Comparison of ENCODE assay signal across 8 mouse cellular contexts in genomic region chr6:145250185-145250791, GRCm38 (mm10). TPM values are rescaled to one million over a fixed set of nuclear protein-coding genes. Genes with fewer than 3 reads are reported as not detected.
DNase-seq lines count a peak whose midpoint lies in the region; ATAC-seq and TF ChIP-seq lines count a peak whose summit lies in the region.

Gene Kras, minus strand, starts transcription at chr6:145250239.

- WGBS in hindbrain, postnatal 0 days = under 1% methylated on average over 49 of the region's 83 CpGs

- peak within 1 kb of the TSS; percentile 82 for H3K4me3 ChIP-seq in gastrocnemius, adult 2 months
- peak within 1 kb of the TSS; percentile 95 for H3K4me3 ChIP-seq in hindbrain, postnatal 0 days (ENCODE audit: low read length)
- H3K4me3 ChIP-seq in left cerebral cortex, adult 2 months = peak within 1 kb of the TSS; percentile 87

- H3K27ac ChIP-seq in gastrocnemius, adult 2 months = peak within 1 kb of the TSS; percentile 87
- H3K27ac ChIP-seq in hindbrain, postnatal 0 days = peak within 1 kb of the TSS; percentile 86
- peak within 1 kb of the TSS; percentile 88 for H3K27ac ChIP-seq in left cerebral cortex, adult 2 months

- peak within 1 kb of the TSS; percentile 94 for H3K9ac ChIP-seq in hindbrain, postnatal 0 days (replicated peaks; ENCODE audit: low read length)

- intact Hi-C loops in gastrocnemius, adult 2 months (cut with DNase I) = loop anchor here (5.0 kb wide), 1 partner anchor 47 kb away; no protein-coding TSS in a partner anchor
- intact Hi-C loops in left cerebral cortex, adult 2 months (cut with DNase I) = loop anchor here (1.0 to 2.0 kb wide), 3 partner anchors 39 to 92 kb away; partner anchors contain the start of genes Casc1 and Etfrf1

- peak within 1 kb of the TSS; percentile 71 for H3K4me2 ChIP-seq in hindbrain, postnatal 0 days (ENCODE audit: low read depth, low read length)

- no peaks in the 10 kb centered on the region for H3K9me3 ChIP-seq in hindbrain, postnatal 0 days (ENCODE audit: low read length)

- H3K36me3 ChIP-seq in hindbrain, postnatal 0 days (ENCODE audit: insufficient read depth, low read length) = no peaks in the 10 kb centered on the region

- no peak for TF ChIP-seq CTCF in gastrocnemius, adult 2 months (IDR thresholded peaks at IDR 0.05)
- no peak for TF ChIP-seq CTCF in hindbrain, postnatal 0 days (IDR thresholded peaks at IDR 0.05; ENCODE audit: low read depth)
- no peak; the same call in 1 of the 2 replicates for TF ChIP-seq CTCF in left cerebral cortex, adult 2 months (IDR thresholded peaks at IDR 0.05)

- peak; percentile 92 for ATAC-seq in hindbrain, postnatal 0 days
- peak; percentile 87 for ATAC-seq in megakaryocyte, adult 5-6 weeks (ENCODE audit: poor library complexity, severe bottlenecking)

- peaks cover 5% of the 10 kb centered on the region for H3K4me1 ChIP-seq in hindbrain, postnatal 0 days (ENCODE audit: insufficient read depth, low read length)

- peak; percentile 82 for DNase-seq in WW6 (ENCODE audit: low read depth, low spot score)
- peak; percentile 85 to 89 for DNase-seq in cerebellum, postnatal 4 days (ENCODE audit: low spot score in 2 of 2)
- DNase-seq in gastrocnemius, adult 2 months = peak; percentile 97
- peak; percentile 96 for DNase-seq in hindbrain, postnatal 0 days (ENCODE audit: low spot score)
- DNase-seq in left cerebral cortex, adult 2 months (ENCODE audit: extremely low spot score in 1 of 2, low spot score in 2 of 2) = peak; percentile 90 to 91
- peak; percentile 80 for DNase-seq in right cerebral cortex, adult 2 months (ENCODE audit: low spot score in 2 of 2)
- peak; percentile 91 for DNase-seq in urinary bladder, postnatal 14 days (ENCODE audit: low spot score)

- H3K27me3 ChIP-seq in hindbrain, postnatal 0 days (ENCODE audit: insufficient read depth, low read length) = no peaks in the 10 kb centered on the region

RNA-seq across cellular contexts. Expression of gene Kras, which starts in this region (rescaled TPM):
- total RNA-seq in gastrocnemius, adult 2 months (2021) = 10 to 100 TPM; 13.2 to 21.2 TPM
- total RNA-seq in hindbrain, postnatal 0 days (2014; rRNA removed) = 25.9 and 27.9 TPM in 2 replicates
- polyA plus RNA-seq in hindbrain, postnatal 0 days (2015; fragmentation: Nextera tagmentation; extraction: Ambion mirVana) = 70.0 and 72.5 TPM in 2 replicates
- total RNA-seq in left cerebral cortex, adult 2 months (2021) = 10 to 100 TPM; 78.4 to 79.8 TPM
- total RNA-seq in megakaryocyte, adult 5-6 weeks (2015) = 50.0 and 61.1 TPM in 2 replicates
- 22.3 and 24.2 TPM in 2 replicates for total RNA-seq in megakaryocyte, adult 5-6 weeks (2017)

Comparison
In these comparisons a context has a peak if more than half of its experiments do, and no peak if none do; other contexts are left out.
1. Peak in every context shown above with its lines: DNase-seq, ATAC-seq, H3K4me3 ChIP-seq and H3K27ac ChIP-seq.